Mouse (Mus musculus) bone marrow macrophage, adult 2 months (primary cell): ENCODE results near the gene Adamts12. TPM values are rescaled to one million over a fixed set of nuclear protein-coding genes. Genes with fewer than 3 reads are reported as not detected.

Source experiments
- H3K27ac ChIP-seq: 2 replicates; pipeline ENCODE4 v1.5.1; 2012; ENCODE audit warnings: low read depth, low read length; ENCODE audit not compliant: insufficient read depth
- H3K4me1 ChIP-seq: 2 replicates; pipeline ENCODE4 v1.6.1; 2012; ENCODE audit warnings: low read length; ENCODE audit not compliant: control insufficient read depth, insufficient read depth
- H3K4me3 ChIP-seq: 2 replicates; pipeline ENCODE4 v1.5.1; 2012; ENCODE audit warnings: mild to moderate bottlenecking, low read length, moderate library complexity; ENCODE audit not compliant: insufficient read depth
- CTCF ChIP-seq: IDR thresholded peaks from 2 replicates; pipeline ENCODE4 v1.5.1; 2012; ENCODE audit warnings: low read depth, mild to moderate bottlenecking, low read length, moderate library complexity
- POLR2A ChIP-seq: IDR thresholded peaks from 2 replicates; pipeline ENCODE4 v1.6.1; 2012; ENCODE audit warnings: mild to moderate bottlenecking, low read depth, low read length, borderline replicate concordance
- polyA plus RNA-seq: library from polyadenylated mRNA; stranded (reverse); fragments of >200 nt; gene quantifications from 2 replicates; pipeline ENCODE4 v1.2.4, GENCODE M21; 2012; ENCODE audit not compliant: missing spikeins, insufficient read depth, insufficient read length

Gene Adamts12
- polyA plus RNA-seq, 1 experiment = 0.23 TPM

DNA sequence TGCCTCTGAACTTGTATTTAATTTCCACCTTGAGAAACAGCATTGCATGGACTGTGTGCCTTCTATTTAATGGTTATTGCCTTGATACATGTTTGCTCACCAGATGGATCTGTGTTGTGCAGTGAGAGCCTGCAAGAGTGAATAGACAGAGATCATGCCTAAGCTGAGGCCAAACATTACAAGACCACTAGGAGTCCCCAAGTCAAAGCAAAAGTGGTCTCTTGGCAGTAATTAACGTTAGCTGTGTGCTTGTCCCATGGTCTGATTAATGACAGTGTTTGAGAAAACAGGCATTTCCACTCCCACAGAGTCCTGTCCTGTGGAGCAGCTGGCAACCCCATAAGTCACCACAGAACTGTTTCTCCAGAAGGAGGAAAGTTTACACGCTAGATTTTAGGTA is 96.2 kb downstream of the Adamts12 start:
- H3K27ac ChIP-seq = no peak overlapping the region

GRCm38 (mm10) chr15:11165883-11166282 is 101.3 kb downstream of the Adamts12 start:
- no peak overlapping the region for H3K4me3 ChIP-seq
- no peak overlapping the region for H3K27ac ChIP-seq
- TF ChIP-seq POLR2A (no peak), CTCF (no peak)
- H3K4me1 ChIP-seq = no peaks in the 10 kb centered on the region

More for the DNA sequence above, 96.2 kb downstream of the Adamts12 start:
- TF ChIP-seq POLR2A = no peak
- TF ChIP-seq CTCF = no peak
- Histone ChIP-seq H3K4me3 (no peak overlapping the region), H3K4me1 (no peaks in the 10 kb centered on the region)

GRCm38 (mm10) chr15:11173884-11174470 is 109.4 kb downstream of the Adamts12 start:
- TF ChIP-seq CTCF (no peak), POLR2A (no peak)
- Histone ChIP-seq H3K4me3 (no peak overlapping the region), H3K4me1 (no peaks in the 10 kb centered on the region), H3K27ac (no peak overlapping the region)

- H3K4me1 ChIP-seq = no peaks in the 10 kb centered on the region
- TF ChIP-seq CTCF = no peak
- no peak overlapping the region for H3K27ac ChIP-seq
- no peak overlapping the region for H3K4me3 ChIP-seq
These were observed 110.3 kb downstream of the Adamts12 start for GRCm38 (mm10) chr15:11174842-11175241.

DNA sequence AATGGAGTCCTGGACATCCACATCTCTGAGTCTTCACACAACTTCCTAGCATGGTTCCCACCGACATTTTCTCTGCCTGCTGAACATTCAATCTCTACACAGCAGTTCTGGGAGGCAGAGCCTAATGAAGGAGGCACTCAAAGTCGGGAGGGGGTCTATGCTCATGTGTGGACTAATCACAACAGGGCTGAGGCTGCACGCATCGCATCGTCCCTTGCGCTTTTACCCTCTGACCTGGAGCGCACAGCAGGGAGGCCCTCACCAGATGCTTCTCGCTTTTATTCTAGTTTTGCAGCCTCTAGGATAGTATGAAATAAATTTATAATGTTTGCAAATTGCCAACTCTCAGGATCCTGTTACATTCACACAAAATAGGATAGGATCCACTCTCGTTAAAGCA is 112.9 kb downstream of the Adamts12 start:
- Histone ChIP-seq H3K4me3 (no peak overlapping the region), H3K4me1 (no peaks in the 10 kb centered on the region), H3K27ac (no peak overlapping the region)
- no peak for TF ChIP-seq CTCF
- no peak for TF ChIP-seq POLR2A

GRCm38 (mm10) chr15:11179751-11180169 is 115.2 kb downstream of the Adamts12 start:
- no peaks in the 10 kb centered on the region for H3K4me1 ChIP-seq
- TF ChIP-seq POLR2A = no peak
- TF ChIP-seq CTCF = no peak
- H3K4me3 ChIP-seq = no peak overlapping the region
- no peak overlapping the region for H3K27ac ChIP-seq

GRCm38 (mm10) chr15:11186711-11187110 is 122.1 kb downstream of the Adamts12 start:
- Histone ChIP-seq H3K27ac (no peak overlapping the region), H3K4me1 (no peaks in the 10 kb centered on the region), H3K4me3 (no peak overlapping the region)
- TF ChIP-seq POLR2A = no peak
- TF ChIP-seq CTCF = no peak

DNA sequence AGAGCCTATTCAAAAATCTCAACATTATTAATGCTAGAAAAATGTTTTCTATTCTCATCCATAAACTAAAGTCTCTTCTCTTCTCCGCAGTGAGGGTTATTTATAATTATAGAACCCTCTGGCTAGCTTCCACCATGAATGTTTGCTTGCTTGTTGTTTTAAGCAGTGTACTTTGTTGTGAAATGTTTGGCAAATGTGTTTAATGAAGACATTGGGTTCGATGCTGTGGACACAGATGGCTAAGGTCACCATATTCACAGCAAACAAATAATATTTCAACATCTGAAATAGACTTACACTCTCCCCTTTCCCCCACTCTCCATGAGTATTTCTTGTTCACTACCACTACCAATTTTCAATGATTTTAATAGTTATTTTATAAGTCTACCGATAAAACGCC is 125.9 kb downstream of the Adamts12 start:
- H3K27ac ChIP-seq = no peak overlapping the region
- TF ChIP-seq CTCF (no peak), POLR2A (no peak)
- no peaks in the 10 kb centered on the region for H3K4me1 ChIP-seq
- no peak overlapping the region for H3K4me3 ChIP-seq

DNA sequence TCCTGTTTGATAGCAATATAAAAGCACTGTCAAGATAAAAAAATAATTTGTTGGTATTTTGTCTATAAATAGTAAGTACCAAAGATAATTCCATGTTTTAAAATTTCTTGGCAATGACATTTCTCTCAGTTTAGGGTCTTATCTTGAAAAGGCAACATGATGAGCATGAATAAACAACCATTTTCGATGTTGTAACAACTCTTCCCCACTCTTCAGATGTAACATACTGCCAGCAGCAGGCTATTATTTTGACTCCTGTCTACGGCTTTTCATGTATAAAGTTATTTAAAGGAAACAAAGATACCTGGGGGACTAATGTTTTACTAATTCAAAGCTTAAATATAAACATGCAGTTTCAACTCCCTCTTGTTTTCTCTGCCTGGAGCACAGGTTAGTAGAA is 128.2 kb downstream of the Adamts12 start:
- no peak for TF ChIP-seq POLR2A
- no peak for TF ChIP-seq CTCF
- Histone ChIP-seq H3K4me1 (no peaks in the 10 kb centered on the region), H3K4me3 (no peak overlapping the region), H3K27ac (no peak overlapping the region)

GRCm38 (mm10) chr15:11197051-11197450 is 132.5 kb downstream of the Adamts12 start:
- H3K4me1 ChIP-seq = no peaks in the 10 kb centered on the region
- no peak overlapping the region for H3K4me3 ChIP-seq
- no peak overlapping the region for H3K27ac ChIP-seq
- TF ChIP-seq POLR2A (no peak), CTCF (no peak)
